In genomic region chr2:156126992-156127391, GRCm38 (mm10) we compare ENCODE assay signal across 9 mouse cellular contexts. TPM values are rescaled to one million over a fixed set of nuclear protein-coding genes. Genes with fewer than 3 reads are reported as not detected.
DNase-seq lines count a peak whose midpoint lies in the region; ATAC-seq and TF ChIP-seq lines count a peak whose summit lies in the region.
"Had no signal": no experiment of that assay in that cellular context is flagged by ENCODE, and none has a peak within 500 bp of the region (broad histone marks: within the 10 kb centered on the region; RNA-seq: fewer than 3 reads in every experiment).

Gene Gm28036, minus strand, starts transcription at chr2:156127092.

- no peak for TF ChIP-seq EP300 in stomach, postnatal 0 days (optimal IDR thresholded peaks at IDR 0.05)

- H3K9me3 ChIP-seq in stomach, embryonic 14.5 days (ENCODE audit: control insufficient read depth, low read depth, low read length) = no peaks in the 10 kb centered on the region
- no peaks in the 10 kb centered on the region for H3K9me3 ChIP-seq in stomach, postnatal 0 days (ENCODE audit: control insufficient read depth, low read length)
- H3K9me3 ChIP-seq in forebrain, embryonic 14.5 days (replicated peaks; ENCODE audit: control insufficient read depth, low read length) = no peaks in the 10 kb centered on the region

- no peaks in the 10 kb centered on the region for H3K27me3 ChIP-seq in stomach, embryonic 14.5 days (ENCODE audit: control insufficient read depth, insufficient read depth, low read length)
- no peaks in the 10 kb centered on the region for H3K27me3 ChIP-seq in stomach, postnatal 0 days (ENCODE audit: control insufficient read depth, insufficient read depth, low read length)
- H3K27me3 ChIP-seq in forebrain, embryonic 14.5 days (replicated peaks; ENCODE audit: control insufficient read depth, insufficient read depth, low read length) = no peaks in the 10 kb centered on the region

- peaks cover 3% of the 10 kb centered on the region; the same call in 1 of the 2 replicates for H3K36me3 ChIP-seq in stomach, embryonic 14.5 days (ENCODE audit: control insufficient read depth, insufficient read depth, low read length)
- peaks cover 3% of the 10 kb centered on the region; the same call in 1 of the 2 replicates for H3K36me3 ChIP-seq in stomach, postnatal 0 days (ENCODE audit: control insufficient read depth, insufficient read depth, low read length)
- H3K36me3 ChIP-seq in forebrain, embryonic 14.5 days (ENCODE audit: control insufficient read depth, insufficient read depth, low read length) = peaks cover 33% of the 10 kb centered on the region

- H3K27ac ChIP-seq in stomach, embryonic 14.5 days (ENCODE audit: low read length) = no peak within 1 kb of the TSS
- H3K27ac ChIP-seq in stomach, postnatal 0 days (replicated peaks) = no peak within 1 kb of the TSS
- H3K27ac ChIP-seq in forebrain, embryonic 14.5 days (ENCODE audit: low read depth, low read length) = no peak within 1 kb of the TSS

- no peak within 1 kb of the TSS for H3K4me3 ChIP-seq in stomach, embryonic 14.5 days (ENCODE audit: low read depth, low read length)
- no peak within 1 kb of the TSS for H3K4me3 ChIP-seq in stomach, postnatal 0 days (ENCODE audit: low read depth, low read length)
- H3K4me3 ChIP-seq in forebrain, embryonic 14.5 days (ENCODE audit: low read depth, low read length) = no peak within 1 kb of the TSS
- H3K4me3 ChIP-seq: myocyte had no signal

- H3K4me1 ChIP-seq in stomach, embryonic 14.5 days (ENCODE audit: control insufficient read depth, insufficient read depth, low read length) = no peaks in the 10 kb centered on the region
- no peaks in the 10 kb centered on the region for H3K4me1 ChIP-seq in stomach, postnatal 0 days (replicated peaks; ENCODE audit: control insufficient read depth, insufficient read depth)
- H3K4me1 ChIP-seq in forebrain, embryonic 14.5 days (ENCODE audit: control insufficient read depth, insufficient read depth, low read length) = no peaks in the 10 kb centered on the region

- no peak for TF ChIP-seq CTCF in stomach, postnatal 0 days (IDR thresholded peaks at IDR 0.05; ENCODE audit: low read depth)

- H3K9ac ChIP-seq in stomach, embryonic 14.5 days (replicated peaks; ENCODE audit: low read depth, low read length) = no peak within 1 kb of the TSS
- no peak within 1 kb of the TSS for H3K9ac ChIP-seq in stomach, postnatal 0 days (ENCODE audit: low read length)
- H3K9ac ChIP-seq in forebrain, embryonic 14.5 days (ENCODE audit: low read length) = no peak within 1 kb of the TSS

- no peak for ATAC-seq in stomach, embryonic 14.5 days (ENCODE audit: insufficient number of reproducible peaks, insufficient read depth, low FRiP score, low read depth)
- ATAC-seq in stomach, postnatal 0 days (ENCODE audit: low FRiP score, low TSS enrichment) = no peak
- no peak for ATAC-seq in forebrain, embryonic 14.5 days

- DNase-seq in stomach, postnatal 0 days (ENCODE audit: low spot score) = no peak
- DNase-seq in forebrain, embryonic 14.5 days (ENCODE audit: low spot score) = no peak
- no peak for DNase-seq in left cerebral cortex, adult 8-10 months (ENCODE audit: low spot score in 2 of 2)
- no peak for DNase-seq in cerebellum, adult 11 months
- DNase-seq in testis, postnatal 14 days (ENCODE audit: low spot score) = no peak
- DNase-seq in cerebellum, postnatal 10 days = no peak
- no peak for DNase-seq in MN1 (ENCODE audit: low spot score)

- H3K4me2 ChIP-seq in stomach, embryonic 14.5 days (replicated peaks; ENCODE audit: low read depth, low read length) = no peak within 1 kb of the TSS
- no peak within 1 kb of the TSS for H3K4me2 ChIP-seq in stomach, postnatal 0 days (replicated peaks; ENCODE audit: low read depth)
- no peak within 1 kb of the TSS for H3K4me2 ChIP-seq in forebrain, embryonic 14.5 days (ENCODE audit: low read length)

- 93% methylated on average over 5 of the region's 5 CpGs for WGBS in stomach, embryonic 14.5 days
- 93% methylated on average over 5 of the region's 5 CpGs for WGBS in stomach, postnatal 0 days
- 97% methylated on average over 5 of the region's 5 CpGs for WGBS in forebrain, embryonic 14.5 days

RNA-seq across cellular contexts. Expression of gene Gm28036, which starts in this region (rescaled TPM):
- 11.0 and 17.6 TPM in 2 replicates for polyA plus RNA-seq in stomach, embryonic 14.5 days (2014; fragmentation: Nextera tagmentation; extraction: Ambion mirVana)
- polyA plus RNA-seq in stomach, postnatal 0 days (2015; fragmentation: Nextera tagmentation; extraction: Ambion mirVana) = 4.3 and 5.1 TPM in 2 replicates
- polyA plus RNA-seq in forebrain, embryonic 14.5 days (2014; fragmentation: Nextera tagmentation; extraction: Ambion mirVana) = 10.5 and 16.2 TPM in 2 replicates
- 10 to 100 TPM; 10.4 to 33.0 (median 23.4) TPM for total RNA-seq in left cerebral cortex, adult 8-10 months (2022)
